Mouse (Mus musculus) kidney, adult 18-20 months (tissue): ENCODE data around the gene Baz2a.
A peak's percentile ranks its signal among the peaks of the same experiment; 100 is the strongest.
"Not testable (repeated sequence)": the region's sequence is repeated elsewhere in the genome, so short reads cannot be mapped to it uniquely, and the experiment has no call there.

ENCODE experiments used
- DNase-seq: peaks from one replicate; pipeline ENCODE4 v3.0.0; 2021

Gene Baz2a

DNA sequence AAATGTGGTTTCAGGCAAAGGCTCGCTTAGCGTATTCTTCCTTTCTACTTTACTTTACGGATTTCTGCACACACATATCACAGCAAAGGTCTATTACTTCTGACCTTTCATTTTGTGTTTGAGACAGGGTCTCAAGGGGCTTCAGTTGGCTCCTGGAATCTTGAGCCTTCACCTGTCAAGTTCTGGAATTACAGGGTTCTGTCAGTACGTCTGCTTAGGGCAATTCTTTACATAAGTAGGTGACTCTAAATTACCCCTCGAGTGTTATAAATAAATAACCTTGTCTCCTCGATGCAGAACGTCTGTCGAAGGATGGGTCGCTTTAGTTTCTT, 8.9 kb upstream of the Baz2a start:
- no peak for DNase-seq

DNA sequence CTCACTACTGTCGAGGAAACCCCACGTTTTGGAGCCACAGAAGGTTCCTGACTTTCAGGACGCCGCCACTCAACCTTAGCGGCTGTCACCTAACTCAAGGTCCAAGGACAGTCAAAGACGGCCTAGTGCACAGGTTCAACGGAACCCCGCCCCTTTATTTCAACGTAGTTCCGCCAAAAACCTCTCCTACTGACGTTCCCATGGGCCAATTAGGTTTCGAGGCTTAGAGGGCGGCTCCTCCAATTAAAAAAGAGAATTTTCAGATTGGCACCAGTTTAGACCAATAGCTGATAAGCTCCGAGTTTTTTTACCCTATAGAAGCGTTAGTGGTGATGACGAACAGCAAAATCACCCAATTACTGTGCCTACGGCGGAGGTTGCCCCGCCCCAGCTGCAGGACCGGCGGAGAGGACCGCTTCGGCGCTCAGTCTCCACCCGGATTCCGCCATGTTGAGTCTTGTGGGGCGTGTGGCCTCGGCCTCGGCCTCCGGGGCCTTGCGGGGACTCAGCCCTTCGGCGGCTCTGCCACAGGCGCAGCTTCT, 8.4 kb upstream of the Baz2a start, which contains the start of gene Atp5b:
TSS of gene Atp5b (plus strand) at position 394 of the 542 bp plus-strand sequence.
- peak; percentile 97 for DNase-seq

- peak; percentile 39 for DNase-seq
Measured at GRCm38 (mm10) chr10:128083688-128084087, 7.7 kb upstream of the Baz2a start.

GRCm38 (mm10) chr10:128084160-128084559, 7.2 kb upstream of the Baz2a start:
- no peak for DNase-seq

DNA sequence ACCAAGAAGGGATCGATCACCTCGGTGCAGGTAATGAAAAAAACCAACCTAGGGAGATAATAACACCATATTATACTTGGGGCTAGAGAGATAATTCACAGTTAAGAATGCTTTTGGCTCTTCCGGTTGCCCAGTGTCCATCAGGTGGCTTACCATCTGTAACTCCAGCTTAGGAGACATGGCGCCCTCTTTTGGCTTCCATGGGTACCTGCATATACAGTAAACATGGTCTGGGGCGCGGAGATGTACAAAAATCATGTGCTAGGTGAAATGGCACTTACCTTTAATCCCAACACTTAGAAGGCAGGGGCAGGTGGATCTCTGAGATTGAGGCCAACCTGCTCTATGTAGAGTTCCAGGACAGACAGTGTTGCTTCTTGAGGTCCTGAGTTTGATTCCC, 5.0 kb upstream of the Baz2a start:
- peak; percentile 33 for DNase-seq

DNA sequence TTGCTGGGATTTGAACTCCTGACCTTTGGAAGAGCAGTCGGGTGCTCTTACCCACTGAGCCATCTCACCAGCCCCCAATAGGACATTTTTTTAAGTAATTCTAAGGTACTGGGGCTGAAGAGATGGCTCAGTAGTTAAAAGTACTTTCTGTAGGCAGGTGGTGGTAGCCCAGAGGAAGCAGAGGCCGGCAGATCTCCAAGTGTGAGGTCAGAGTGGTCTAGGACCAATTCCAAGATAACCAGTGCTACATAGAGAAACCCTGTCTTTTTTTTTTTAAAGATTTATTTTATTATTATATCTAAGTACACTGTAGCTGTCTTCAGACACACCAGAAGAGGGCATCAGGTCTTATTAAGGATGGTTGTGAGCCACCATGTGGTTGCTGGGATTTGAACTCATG, 4.2 kb upstream of the Baz2a start:
- DNase-seq, result not testable (repeated sequence)

DNA sequence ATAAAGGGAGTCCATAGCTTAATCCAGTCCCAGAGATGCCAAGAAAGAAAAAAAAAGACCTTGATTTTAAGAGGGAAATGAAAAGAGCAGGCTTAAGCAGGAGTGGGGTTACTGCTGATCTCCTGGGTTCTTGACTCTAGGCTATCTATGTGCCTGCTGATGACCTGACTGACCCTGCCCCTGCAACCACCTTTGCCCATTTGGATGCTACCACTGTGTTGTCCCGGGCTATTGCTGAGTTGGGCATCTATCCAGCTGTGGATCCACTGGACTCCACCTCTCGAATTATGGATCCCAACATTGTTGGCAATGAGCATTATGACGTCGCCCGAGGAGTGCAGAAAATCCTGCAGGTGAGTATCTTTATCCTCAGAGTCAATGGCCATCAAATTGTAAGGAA, 3.2 kb upstream of the Baz2a start:
- no peak for DNase-seq

DNA sequence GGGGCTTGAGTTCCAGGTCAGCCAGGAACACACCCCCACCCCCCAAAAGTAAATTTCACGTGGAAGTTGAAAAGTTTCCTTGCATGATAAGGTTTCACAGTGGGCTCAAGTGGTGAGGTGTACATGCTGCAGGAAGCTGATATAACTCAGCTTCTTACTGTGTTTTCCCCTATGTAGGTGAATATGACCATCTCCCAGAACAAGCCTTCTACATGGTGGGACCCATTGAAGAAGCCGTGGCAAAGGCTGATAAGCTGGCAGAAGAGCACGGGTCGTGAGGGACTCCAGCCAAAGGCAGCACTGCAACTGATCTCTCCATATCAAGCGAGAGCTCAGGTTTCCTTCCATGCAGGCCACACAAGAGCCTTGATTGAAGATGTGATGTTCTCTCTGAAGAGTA, 1.5 kb upstream of the Baz2a start:
- DNase-seq, result no peak

- DNase-seq, result peak; percentile 90
Measured at GRCm38 (mm10) chr10:128090651-128091563, 470 bp upstream of the Baz2a start.

GRCm38 (mm10) chr10:128092506-128093495, 1.4 kb downstream of the Baz2a start:
- DNase-seq, result peak; percentile 87

- DNase-seq, result peak; percentile 40
Measured at GRCm38 (mm10) chr10:128093496-128094294, 2.3 kb downstream of the Baz2a start.

- DNase-seq, result peak; percentile 89
Measured at GRCm38 (mm10) chr10:128094340-128094968, 3.1 kb downstream of the Baz2a start.

- DNase-seq, result no peak
Measured at GRCm38 (mm10) chr10:128095003-128095636, 3.7 kb downstream of the Baz2a start.

DNA sequence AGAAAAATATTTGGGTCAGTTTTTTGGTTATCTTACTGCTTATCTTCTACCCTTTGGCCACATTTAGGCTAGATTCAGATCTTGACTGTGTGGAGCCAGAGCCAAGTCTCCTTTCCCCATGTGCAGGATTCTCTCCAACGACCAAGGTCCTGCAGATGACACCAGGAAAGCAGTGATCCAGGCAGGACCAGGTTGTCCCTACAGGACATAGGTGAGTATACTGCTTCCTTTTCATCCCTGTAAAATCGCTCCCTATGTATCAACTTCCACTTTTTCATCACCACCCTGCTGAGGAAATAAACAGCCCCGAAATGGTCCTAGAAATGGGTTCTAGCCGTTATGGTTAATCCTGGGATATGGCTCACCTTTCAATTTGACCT, 4.9 kb downstream of the Baz2a start:
- no peak for DNase-seq

GRCm38 (mm10) chr10:128096693-128097586, 5.6 kb downstream of the Baz2a start:
- DNase-seq, result peak; percentile 83

- DNase-seq, result peak; percentile 61
Measured at GRCm38 (mm10) chr10:128097587-128097971, 6.2 kb downstream of the Baz2a start.

DNA sequence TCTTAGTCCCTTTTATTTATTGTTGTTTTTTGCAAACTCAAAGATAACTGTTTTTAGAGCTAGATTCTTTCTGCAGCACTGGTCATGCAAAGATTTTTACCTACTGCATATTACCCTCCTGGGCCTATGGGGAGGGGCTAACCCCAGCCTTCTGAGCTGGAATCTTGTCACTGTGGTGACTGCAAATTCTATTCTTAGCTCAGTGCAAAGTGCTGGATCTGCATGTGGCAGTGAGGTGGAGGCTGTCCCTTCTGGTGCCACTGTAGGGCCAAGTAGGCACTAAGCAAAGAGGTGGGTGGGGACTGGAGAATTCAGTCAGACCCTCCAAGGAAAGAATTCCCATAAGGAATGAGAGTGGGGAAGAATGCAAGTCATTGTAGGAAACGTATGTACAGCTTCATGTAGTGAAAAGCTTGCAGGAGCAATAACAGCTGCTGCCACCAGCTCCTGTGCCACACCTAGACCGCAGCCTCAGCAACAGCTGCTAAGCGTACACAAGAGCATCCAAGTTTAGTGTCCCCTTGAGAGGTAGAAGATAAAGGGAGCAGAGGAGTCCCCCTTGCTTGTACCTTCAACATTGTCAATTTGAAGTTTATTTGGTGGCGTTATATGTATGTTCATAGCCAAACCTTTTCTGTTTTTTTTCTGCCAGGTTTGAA, 18.9 kb downstream of the Baz2a start:
- DNase-seq, result no peak

DNA sequence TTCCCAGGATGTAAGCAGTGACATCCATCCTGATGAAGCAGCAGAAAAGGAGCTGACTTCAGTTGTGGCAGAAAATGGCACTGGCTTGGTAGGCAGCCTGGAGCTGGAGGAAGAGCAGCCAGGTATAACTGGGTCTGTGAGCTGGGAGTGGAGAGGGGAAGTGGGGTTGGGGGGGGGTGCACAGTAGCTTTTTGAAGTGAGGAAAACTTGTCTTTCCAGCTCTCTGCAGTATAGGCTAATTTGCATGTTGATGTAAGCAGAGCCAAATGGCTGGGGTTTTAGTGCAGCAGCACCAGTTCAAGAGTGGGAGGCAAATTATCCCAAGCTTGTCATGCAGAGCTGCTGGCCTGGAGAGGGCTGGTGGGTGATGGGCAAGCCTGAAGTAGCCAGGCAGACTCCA, 19.9 kb downstream of the Baz2a start:
- no peak for DNase-seq

DNA sequence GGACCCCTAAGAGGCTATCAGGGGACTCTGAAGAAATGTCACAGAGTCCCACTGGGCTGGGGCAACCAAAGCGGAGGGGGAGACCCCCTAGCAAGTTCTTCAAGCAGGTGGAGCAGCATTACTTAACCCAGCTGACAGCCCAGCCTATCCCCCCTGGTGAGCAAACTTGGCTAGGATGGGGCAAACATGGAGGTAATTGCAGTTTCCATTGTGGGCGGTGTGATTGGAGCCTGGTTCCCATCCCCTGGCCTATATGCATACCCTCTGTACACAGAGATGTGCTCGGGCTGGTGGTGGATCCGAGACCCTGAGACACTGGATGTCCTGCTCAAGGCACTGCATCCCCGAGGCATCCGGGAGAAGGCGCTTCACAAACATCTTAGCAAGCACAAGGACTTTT, 32.5 kb downstream of the Baz2a start:
- DNase-seq, result no peak

DNA sequence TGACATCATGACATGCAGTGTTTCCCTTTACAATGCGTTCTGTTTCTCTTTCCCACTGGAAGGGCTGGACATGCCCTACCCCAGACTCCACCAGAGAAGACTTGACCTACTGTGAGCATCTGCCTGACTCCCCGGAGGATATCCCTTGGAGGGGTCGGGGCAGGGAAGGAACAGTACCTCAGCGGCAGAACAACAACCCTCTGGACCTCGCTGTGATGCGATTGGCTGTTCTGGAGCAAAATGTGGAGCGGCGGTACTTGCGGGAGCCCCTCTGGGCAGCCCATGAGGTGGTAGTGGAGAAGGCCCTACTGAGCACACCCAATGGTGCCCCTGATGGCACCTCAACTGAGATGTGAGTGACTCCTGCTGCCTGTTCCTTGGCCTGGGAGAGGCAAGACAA, 33.5 kb downstream of the Baz2a start:
- DNase-seq, result no peak
